Mouse (Mus musculus): ENCODE data around the gene Gm13289.
"Not testable (repeated sequence)": the region's sequence is repeated elsewhere in the genome, so short reads cannot be mapped to it uniquely, and the experiment has no call there.

The Gm13289 gene

GRCm38 (mm10) chr4:88781831-88782230 lies 5.1 kb downstream of the Gm13289 start, which contains the start of gene Ifnz:
Gene Ifnz, plus strand, starts transcription at chr4:88782131.
- DNase-seq (ENCODE audit: extremely low read depth, low read depth, low spot score) = not testable (repeated sequence)

DNA sequence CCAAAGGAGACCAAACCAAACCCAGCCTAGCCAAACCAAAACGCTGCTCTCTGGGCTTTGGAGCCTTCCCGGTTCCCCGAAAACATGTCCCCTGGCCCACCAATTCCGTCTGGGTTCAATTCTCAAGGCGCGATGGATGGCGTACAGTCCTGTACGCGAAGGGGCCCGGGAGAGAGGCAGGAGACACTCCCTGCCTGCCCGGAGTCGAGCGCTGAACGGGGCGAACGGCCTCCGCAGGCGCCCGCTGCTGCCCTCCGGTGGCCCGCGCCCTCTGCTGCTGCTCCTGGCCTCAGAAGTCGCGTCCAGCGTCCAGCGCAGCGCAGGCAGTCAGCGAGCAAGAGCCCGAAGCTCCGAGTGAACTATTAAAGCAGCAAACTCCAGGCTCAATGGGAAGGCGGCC lies 5.6 kb downstream of the Gm13289 start:
- DNase-seq (ENCODE audit: extremely low read depth, low read depth, low spot score) = not testable (repeated sequence)

- not testable (repeated sequence) for DNase-seq (ENCODE audit: extremely low read depth, low read depth, low spot score)
Observed at GRCm38 (mm10) chr4:88785409-88785808, 8.7 kb downstream of the Gm13289 start, which contains the start of gene Gm13276. Gene Gm13276, plus strand, starts transcription at chr4:88785709.

- not testable (repeated sequence) for DNase-seq (ENCODE audit: extremely low read depth, low read depth, low spot score)
Observed at GRCm38 (mm10) chr4:88788402-88788801, 11.7 kb downstream of the Gm13289 start, which contains the start of gene Gm13277. Gene Gm13277, plus strand, starts transcription at chr4:88788632.

DNA sequence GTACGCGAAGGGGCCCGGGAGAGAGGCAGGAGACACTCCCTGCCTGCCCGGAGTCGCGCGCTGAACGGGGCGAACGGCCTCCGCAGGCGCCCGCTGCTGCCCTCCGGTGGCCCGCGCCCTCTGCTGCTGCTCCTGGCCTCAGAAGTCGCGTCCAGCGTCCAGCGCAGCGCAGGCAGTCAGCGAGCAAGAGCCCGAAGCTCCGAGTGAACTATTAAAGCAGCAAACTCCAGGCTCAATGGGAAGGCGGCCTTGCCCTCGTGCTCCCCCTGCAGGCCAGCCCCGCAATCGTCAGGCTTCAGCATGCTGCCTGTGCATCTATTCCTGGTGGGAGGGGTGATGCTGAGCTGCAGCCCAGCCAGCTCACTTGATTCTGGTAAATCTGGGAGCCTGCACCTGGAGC lies 14.5 kb downstream of the Gm13289 start, which contains the start of gene Gm13278:
Gene Gm13278, plus strand, starts transcription at position 301 of the 400 bp plus-strand sequence.
- not testable (repeated sequence) for DNase-seq (ENCODE audit: extremely low read depth, low read depth, low spot score)

DNA sequence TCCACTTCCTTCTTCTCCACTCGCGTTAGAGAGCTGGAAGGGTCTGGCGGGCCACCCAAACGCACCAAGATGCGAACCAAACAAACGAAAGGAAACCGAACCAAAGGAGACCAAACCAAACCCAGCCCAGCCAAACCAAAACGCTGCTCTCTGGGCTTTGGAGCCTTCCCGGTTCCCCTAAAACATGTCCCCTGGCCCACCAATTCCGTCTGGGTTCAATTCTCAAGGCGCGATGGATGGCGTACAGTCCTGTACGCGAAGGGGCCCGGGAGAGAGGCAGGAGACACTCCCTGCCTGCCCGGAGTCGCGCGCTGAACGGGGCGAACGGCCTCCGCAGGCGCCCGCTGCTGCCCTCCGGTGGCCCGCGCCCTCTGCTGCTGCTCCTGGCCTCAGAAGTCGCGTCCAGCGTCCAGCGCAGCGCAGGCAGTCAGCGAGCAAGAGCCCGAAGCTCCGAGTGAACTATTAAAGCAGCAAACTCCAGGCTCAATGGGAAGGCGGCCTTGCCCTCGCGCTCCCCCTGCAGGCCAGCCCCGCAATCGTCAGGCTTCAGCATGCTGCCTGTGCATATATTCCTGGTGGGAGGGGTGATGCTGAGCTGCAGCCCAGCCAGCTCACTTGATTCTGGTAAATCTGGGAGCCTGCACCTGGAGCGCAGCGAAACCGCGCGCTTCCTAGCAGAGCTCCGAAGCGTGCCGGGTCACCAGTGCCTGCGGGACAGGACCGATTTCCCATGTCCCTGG lies 17.4 kb downstream of the Gm13289 start, which contains the start of gene Gm13275:
Gene Gm13275, plus strand, starts transcription at position 552 of the 740 bp plus-strand sequence.
- not testable (repeated sequence) for DNase-seq (ENCODE audit: extremely low read depth, low read depth, low spot score)

DNA sequence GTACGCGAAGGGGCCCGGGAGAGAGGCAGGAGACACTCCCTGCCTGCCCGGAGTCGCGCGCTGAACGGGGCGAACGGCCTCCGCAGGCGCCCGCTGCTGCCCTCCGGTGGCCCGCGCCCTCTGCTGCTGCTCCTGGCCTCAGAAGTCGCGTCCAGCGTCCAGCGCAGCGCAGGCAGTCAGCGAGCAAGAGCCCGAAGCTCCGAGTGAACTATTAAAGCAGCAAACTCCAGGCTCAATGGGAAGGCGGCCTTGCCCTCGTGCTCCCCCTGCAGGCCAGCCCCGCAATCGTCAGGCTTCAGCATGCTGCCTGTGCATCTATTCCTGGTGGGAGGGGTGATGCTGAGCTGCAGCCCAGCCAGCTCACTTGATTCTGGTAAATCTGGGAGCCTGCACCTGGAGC lies 20.4 kb downstream of the Gm13289 start, which contains the start of gene Gm13279:
Gene Gm13279, plus strand, starts transcription at position 301 of the 400 bp plus-strand sequence.
- not testable (repeated sequence) for DNase-seq (ENCODE audit: extremely low read depth, low read depth, low spot score)

DNA sequence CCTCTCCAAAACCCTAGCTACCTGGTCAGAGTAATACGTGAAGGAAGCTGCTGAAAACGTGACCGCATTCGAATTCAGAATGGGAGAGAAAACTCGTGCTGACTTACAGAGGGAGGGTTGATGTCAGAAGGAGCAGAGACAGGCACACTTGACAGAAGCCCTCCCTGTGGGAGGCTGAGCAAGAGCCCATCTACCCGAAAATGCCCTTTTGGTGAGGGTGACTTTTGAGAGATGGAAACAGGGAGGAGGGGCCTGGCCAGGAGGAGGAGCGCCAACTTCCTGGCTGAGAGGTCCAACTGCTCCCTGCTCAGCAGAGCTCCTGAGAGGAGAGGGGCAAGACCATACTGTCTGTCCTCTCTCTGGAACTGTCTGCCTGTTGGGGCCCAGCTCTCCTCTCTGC lies 22.6 kb downstream of the Gm13289 start, which contains the start of gene Gm13285:
Gene Gm13285, plus strand, starts transcription at position 301 of the 400 bp plus-strand sequence.
- not testable (repeated sequence) for DNase-seq (ENCODE audit: extremely low read depth, low read depth, low spot score)

GRCm38 (mm10) chr4:88802954-88803353 lies 26.2 kb downstream of the Gm13289 start, which contains the start of gene Gm13287:
Gene Gm13287, plus strand, starts transcription at chr4:88803254.
- not testable (repeated sequence) for DNase-seq (ENCODE audit: extremely low read depth, low read depth, low spot score)

DNA sequence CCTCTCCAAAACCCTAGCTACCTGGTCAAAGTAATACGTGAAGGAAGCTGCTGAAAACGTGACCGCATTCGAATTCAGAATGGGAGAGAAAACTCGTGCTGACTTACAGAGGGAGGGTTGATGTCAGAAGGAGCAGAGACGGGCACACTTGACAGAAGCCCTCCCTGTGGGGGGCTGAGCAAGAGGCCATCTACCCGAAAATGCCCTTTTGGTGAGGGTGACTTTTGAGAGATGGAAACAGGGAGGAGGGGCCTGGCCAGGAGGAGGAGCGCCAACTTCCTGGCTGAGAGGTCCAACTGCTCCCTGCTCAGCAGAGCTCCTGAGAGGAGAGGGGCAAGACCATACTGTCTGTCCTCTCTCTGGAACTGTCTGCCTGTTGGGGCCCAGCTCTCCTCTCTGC lies 28.5 kb downstream of the Gm13289 start, which contains the start of gene Gm13288:
Gene Gm13288, plus strand, starts transcription at position 301 of the 400 bp plus-strand sequence.
- DNase-seq (ENCODE audit: extremely low read depth, low read depth, low spot score) = not testable (repeated sequence)

- DNase-seq (ENCODE audit: extremely low read depth, low read depth, low spot score) = not testable (repeated sequence)
Observed at GRCm38 (mm10) chr4:88805761-88806160, 29.0 kb downstream of the Gm13289 start.

DNA sequence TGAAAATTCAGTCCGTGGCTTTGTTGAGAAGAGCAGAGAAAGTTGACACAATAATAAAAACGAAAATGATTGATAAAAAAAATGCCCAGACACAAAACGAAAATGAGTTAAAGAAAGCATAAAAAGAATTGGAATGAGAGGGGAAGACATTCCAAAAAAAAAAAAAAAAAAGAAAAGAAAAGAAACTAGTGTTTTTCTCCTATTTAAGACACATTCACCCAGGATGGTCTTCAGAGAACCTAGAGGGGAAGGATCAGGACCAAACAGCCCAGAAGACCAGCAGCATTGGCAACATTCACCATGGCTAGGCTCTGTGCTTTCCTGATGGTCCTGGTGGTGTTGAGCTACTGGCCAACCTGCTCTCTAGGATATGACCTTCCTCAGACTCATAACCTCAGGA lies 39.2 kb downstream of the Gm13289 start, which contains the start of gene Ifna7:
Gene Ifna7, plus strand, starts transcription at position 301 of the 400 bp plus-strand sequence.
- no peak for DNase-seq (ENCODE audit: extremely low read depth, low read depth, low spot score)

- no peak for DNase-seq (ENCODE audit: extremely low read depth, low read depth, low spot score)
Observed at GRCm38 (mm10) chr4:88819659-88820058, 42.9 kb downstream of the Gm13289 start, which contains the start of gene Ifna11. Gene Ifna11, plus strand, starts transcription at chr4:88819959.

- no peak for DNase-seq (ENCODE audit: extremely low read depth, low read depth, low spot score)
Observed at GRCm38 (mm10) chr4:88822995-88823394, 46.3 kb downstream of the Gm13289 start.

All from fat pad, adult 2 months (tissue).